In genomic region chr2:20248043-20248664, GRCm38 (mm10) we compare ENCODE assay signal across 11 mouse cellular contexts.
DNase-seq lines count a peak whose midpoint lies in the region; ATAC-seq and TF ChIP-seq lines count a peak whose summit lies in the region.
"Had no signal": no experiment of that assay in that cellular context is flagged by ENCODE, and none has a peak within 500 bp of the region (broad histone marks: within the 10 kb centered on the region; RNA-seq: fewer than 3 reads in every experiment).

No protein-coding gene starts in this region.

- DNase-seq in kidney, adult 9 months = peak; percentile 3
- no peak for DNase-seq in kidney, postnatal 4 days
- peak; percentile 19 for DNase-seq in forebrain, embryonic 14.5 days (ENCODE audit: low spot score)
- DNase-seq in layer of hippocampus, postnatal 25 days (ENCODE audit: extremely low spot score in 1 of 2, low spot score in 1 of 2) = peak; percentile 21 to 50
- no peak for DNase-seq in c-Kit-positive CD71-positive TER-119-positive erythroid progenitor cells, embryonic 14.5 days (ENCODE audit: low spot score)
- DNase-seq: lung, postnatal 14 days had no signal

- 57% methylated on average over 4 of the region's 4 CpGs for WGBS in forebrain, embryonic 14.5 days

- H3K9ac ChIP-seq in forebrain, embryonic 14.5 days (ENCODE audit: low read length) = no peak overlapping the region
- H3K9ac ChIP-seq: hindbrain, embryonic 15.5 days had no signal

- H3K9me3 ChIP-seq in forebrain, embryonic 14.5 days (replicated peaks; ENCODE audit: control insufficient read depth, low read length) = no peaks in the 10 kb centered on the region
- H3K9me3 ChIP-seq: heart, embryonic 10.5 days; hindbrain, embryonic 15.5 days had no signal

- H3K4me3 ChIP-seq in cortical plate, adult 2 months (ENCODE audit: insufficient read depth, low read length) = no peak overlapping the region
- no peak overlapping the region for H3K4me3 ChIP-seq in forebrain, embryonic 14.5 days (ENCODE audit: low read depth, low read length)
- H3K4me3 ChIP-seq: heart, embryonic 10.5 days; hindbrain, embryonic 15.5 days had no signal

- H3K4me1 ChIP-seq in cortical plate, adult 2 months (ENCODE audit: control insufficient read depth, insufficient read depth, low read length) = peaks cover 3% of the 10 kb centered on the region; the same call in 1 of the 2 replicates
- H3K4me1 ChIP-seq in forebrain, embryonic 14.5 days (ENCODE audit: control insufficient read depth, insufficient read depth, low read length) = no peaks in the 10 kb centered on the region
- H3K4me1 ChIP-seq: heart, embryonic 10.5 days; hindbrain, embryonic 15.5 days had no signal

- peak; percentile 50; the same call in 1 of the 2 replicates for ATAC-seq in forebrain, embryonic 14.5 days
- ATAC-seq in megakaryocyte-erythroid progenitor cell, adult 5-6 weeks (replicated peaks; ENCODE audit: low FRiP score, low TSS enrichment, poor library complexity, severe bottlenecking) = no peak

- H3K4me2 ChIP-seq in forebrain, embryonic 14.5 days (ENCODE audit: low read length) = no peak overlapping the region
- H3K4me2 ChIP-seq: hindbrain, embryonic 15.5 days had no signal

- no peak for TF ChIP-seq CTCF in cortical plate, adult 2 months (IDR thresholded peaks at IDR 0.05; ENCODE audit: extremely low read depth, insufficient read depth, low read length)

- no peaks in the 10 kb centered on the region for H3K36me3 ChIP-seq in forebrain, embryonic 14.5 days (ENCODE audit: control insufficient read depth, insufficient read depth, low read length)
- H3K36me3 ChIP-seq: heart, embryonic 10.5 days; hindbrain, embryonic 15.5 days had no signal

- no peaks in the 10 kb centered on the region for H3K27me3 ChIP-seq in forebrain, embryonic 14.5 days (replicated peaks; ENCODE audit: control insufficient read depth, insufficient read depth, low read length)
- H3K27me3 ChIP-seq: hindbrain, embryonic 15.5 days had no signal

- no peak for TF ChIP-seq POLR2A in cortical plate, adult 2 months (IDR thresholded peaks at IDR 0.05; ENCODE audit: extremely low read depth, insufficient read depth, low read length)

- H3K27ac ChIP-seq in cortical plate, adult 2 months (ENCODE audit: insufficient read depth, low read length) = 0 out of 2 replicates have a peak overlapping the region, but pooled peaks have one; percentile 51
- H3K27ac ChIP-seq in forebrain, embryonic 14.5 days (ENCODE audit: low read depth, low read length) = no peak overlapping the region
- H3K27ac ChIP-seq: heart, embryonic 10.5 days; hindbrain, embryonic 15.5 days; kidney, postnatal 0 days had no signal

Comparison
In these comparisons a context has a peak if more than half of its experiments do, and no peak if none do; other contexts are left out.
1. DNase-seq: peak in kidney, adult 9 months (single experiment), forebrain, embryonic 14.5 days (single experiment) and layer of hippocampus, postnatal 25 days (2 of 2); none in kidney, postnatal 4 days (0 of 2) and c-Kit-positive CD71-positive TER-119-positive erythroid progenitor cells, embryonic 14.5 days (single experiment).